Mouse (Mus musculus) spleen, adult 2 months (tissue): ENCODE data around the gene Rpl27a. TPM values are rescaled to one million over a fixed set of nuclear protein-coding genes. Genes with fewer than 3 reads are reported as not detected.

Source experiments
- DNase-seq, 2 experiments: peaks; one replicate each; pipeline versions ENCODE4 v3.0.0 to v3.0.0-alpha.2; 2012 to 2021; ENCODE audit warnings: low spot score in 2 of 2, low read depth in 1 of 2
- H3K27ac ChIP-seq: fragments of 200-500 bp; 2 replicates; pipeline ENCODE4 v1.5.1; 2012; ENCODE audit warnings: low read length, inconsistent platforms; ENCODE audit not compliant: insufficient read depth
- H3K27me3 ChIP-seq: fragments of 200-500 bp; 2 replicates; pipeline ENCODE4 v1.6.1; 2012; ENCODE audit warnings: mild to moderate bottlenecking, moderate library complexity, low read length, inconsistent platforms; ENCODE audit not compliant: control insufficient read depth, insufficient read depth
- H3K36me3 ChIP-seq: fragments of 200-500 bp; 2 replicates; pipeline ENCODE4 v1.6.1; 2012; ENCODE audit warnings: mild to moderate bottlenecking, low read length, inconsistent platforms; ENCODE audit not compliant: control insufficient read depth, insufficient read depth
- H3K4me1 ChIP-seq: fragments of 200-500 bp; 2 replicates; pipeline ENCODE4 v1.6.1; 2011; ENCODE audit warnings: inconsistent platforms; ENCODE audit not compliant: control insufficient read depth, insufficient read depth, insufficient read length
- H3K4me3 ChIP-seq: fragments of 200-500 bp; 2 replicates; pipeline ENCODE4 v1.5.1; 2011; ENCODE audit warnings: mild to moderate bottlenecking, inconsistent platforms; ENCODE audit not compliant: insufficient read depth, insufficient read length; ENCODE audit errors: extremely low read depth
- CTCF ChIP-seq: fragments of 200-500 bp; IDR thresholded peaks from 2 replicates; pipeline ENCODE4 v1.5.1; 2011; ENCODE audit warnings: mild to moderate bottlenecking, inconsistent platforms; ENCODE audit not compliant: insufficient read depth, insufficient read length, insufficient replicate concordance; ENCODE audit errors: extremely low read depth
- POLR2A ChIP-seq: fragments of 200-500 bp; IDR thresholded peaks from 2 replicates; pipeline ENCODE4 v1.6.1; 2011; ENCODE audit warnings: low read depth, low read length, inconsistent platforms
- WGBS: fragments of 180-500 bp; shearing (Covaris S2); methylation state at CpG from one replicate; pipeline ENCODE4 v1.1.7; 2018; 5-methylcytosine and 5-hydroxymethylcytosine counted together
- polyA plus RNA-seq: library from polyadenylated mRNA; depleted of rRNA; stranded (reverse); fragments of >200 nt; gene quantifications from 2 replicates; pipeline ENCODE4 v1.2.3, GENCODE M21; 2012

The Rpl27a gene
- polyA plus RNA-seq, 1 experiment, result 545 TPM

DNA sequence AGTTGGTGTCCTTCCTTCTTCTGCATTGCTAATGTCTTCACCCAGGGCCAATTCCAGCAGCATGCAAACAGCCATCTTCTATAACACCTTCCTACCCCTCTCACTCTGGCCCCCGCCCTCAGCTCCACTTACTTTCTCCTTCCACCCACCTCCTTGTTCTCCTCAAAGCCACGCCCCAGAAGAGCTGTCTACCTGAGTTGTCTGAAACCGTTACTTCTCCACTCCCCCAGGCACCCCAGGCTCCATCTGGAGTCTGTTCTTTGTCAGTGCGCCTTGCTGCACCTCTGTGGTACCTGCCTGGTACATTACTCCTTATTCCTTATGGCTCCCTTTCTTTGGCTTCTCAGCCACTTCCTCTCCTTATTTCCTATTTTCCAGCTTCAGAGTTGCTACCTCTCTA, 14.2 kb downstream of the Rpl27a start:
- Histone ChIP-seq H3K27me3 (no peaks in the 10 kb centered on the region), H3K27ac (no peak overlapping the region), H3K4me3 (no peak overlapping the region), H3K36me3 (no peaks in the 10 kb centered on the region), H3K4me1 (no peaks in the 10 kb centered on the region)
- WGBS, result 74% methylated on average over 4 of the region's 4 CpGs
- DNase-seq, result no peak
- TF ChIP-seq CTCF (no peak), POLR2A (no peak)

DNA sequence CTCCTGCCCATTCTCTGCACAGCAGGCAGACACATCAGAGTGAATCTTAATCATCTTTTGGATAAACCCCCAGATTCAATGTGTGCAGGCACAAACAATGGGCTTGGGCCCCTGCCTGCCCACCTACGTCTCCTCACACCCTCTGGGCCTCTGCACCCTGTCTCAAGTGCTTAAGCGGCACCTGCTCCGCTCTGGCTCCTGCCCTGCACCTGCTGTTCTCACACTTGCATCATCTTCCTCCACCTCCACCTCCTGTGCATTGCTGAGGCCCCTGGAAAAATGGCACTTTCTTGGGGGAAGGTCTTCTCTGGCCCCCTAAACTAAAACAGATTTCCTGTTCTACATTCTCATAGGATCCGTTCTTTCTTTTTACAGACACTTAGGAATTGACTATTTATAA, 14.9 kb downstream of the Rpl27a start:
- no peak overlapping the region for H3K4me3 ChIP-seq
- WGBS, result 95% methylated on average over 4 of the region's 4 CpGs
- H3K4me1 ChIP-seq, result no peaks in the 10 kb centered on the region
- H3K36me3 ChIP-seq, result no peaks in the 10 kb centered on the region
- DNase-seq, result no peak
- TF ChIP-seq CTCF (no peak), POLR2A (no peak)
- H3K27me3 ChIP-seq, result no peaks in the 10 kb centered on the region
- no peak overlapping the region for H3K27ac ChIP-seq

DNA sequence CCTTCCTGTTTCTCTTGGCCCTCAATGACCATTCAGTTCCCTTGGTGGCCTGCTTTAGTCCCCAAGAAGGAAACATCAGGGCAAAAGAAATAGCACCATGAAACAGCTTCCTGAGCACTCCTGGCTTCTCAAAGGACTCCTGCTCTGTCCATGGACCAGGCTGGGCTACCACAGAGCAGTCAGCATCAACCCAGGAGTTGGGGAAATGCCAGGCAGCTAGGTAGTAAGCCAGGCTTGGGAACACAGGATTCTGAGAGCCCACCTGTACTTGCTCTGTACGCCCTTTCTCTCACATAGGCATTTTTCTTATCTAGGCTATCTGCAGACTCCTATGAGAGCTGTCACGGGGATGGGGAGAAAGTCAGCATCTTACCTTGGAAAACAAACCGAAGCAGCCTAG, 16.0 kb downstream of the Rpl27a start:
- Histone ChIP-seq H3K36me3 (no peaks in the 10 kb centered on the region), H3K4me3 (no peak overlapping the region), H3K27ac (no peak overlapping the region), H3K27me3 (no peaks in the 10 kb centered on the region), H3K4me1 (no peaks in the 10 kb centered on the region)
- TF ChIP-seq POLR2A (no peak), CTCF (no peak)
- DNase-seq, result no peak
- WGBS, result 98% methylated on average over 3 of the region's 3 CpGs

DNA sequence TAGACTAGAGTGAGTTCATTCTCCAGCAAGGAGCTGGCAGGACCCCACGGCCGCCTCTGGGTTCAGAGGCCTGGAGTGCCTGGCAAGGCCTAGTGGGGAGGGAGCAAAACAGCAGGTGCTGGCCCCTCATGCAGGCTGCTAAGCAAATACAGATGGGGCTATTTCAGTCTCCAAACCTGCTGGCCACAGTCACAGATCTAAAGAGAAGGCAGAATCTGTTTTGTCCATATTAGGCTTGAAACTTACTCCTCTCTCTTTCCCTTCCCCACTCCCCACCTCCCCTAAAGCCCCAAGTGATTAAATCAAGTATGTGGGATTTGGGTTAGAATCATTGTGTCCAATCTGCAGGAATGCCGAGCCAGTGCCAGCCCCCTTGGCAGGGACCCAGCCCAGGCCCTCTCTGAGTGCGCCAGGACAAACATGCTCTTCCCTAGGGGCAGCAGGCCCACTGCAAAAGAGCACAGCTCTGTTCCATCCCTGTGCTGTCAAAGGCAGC, 17.6 kb downstream of the Rpl27a start:
- no peak overlapping the region for H3K27ac ChIP-seq
- no peaks in the 10 kb centered on the region for H3K36me3 ChIP-seq
- H3K4me3 ChIP-seq, result no peak overlapping the region
- H3K4me1 ChIP-seq, result no peaks in the 10 kb centered on the region
- TF ChIP-seq POLR2A (no peak), CTCF (no peak)
- WGBS, result 88% methylated on average over 4 of the region's 4 CpGs
- H3K27me3 ChIP-seq, result no peaks in the 10 kb centered on the region
- no peak for DNase-seq

DNA sequence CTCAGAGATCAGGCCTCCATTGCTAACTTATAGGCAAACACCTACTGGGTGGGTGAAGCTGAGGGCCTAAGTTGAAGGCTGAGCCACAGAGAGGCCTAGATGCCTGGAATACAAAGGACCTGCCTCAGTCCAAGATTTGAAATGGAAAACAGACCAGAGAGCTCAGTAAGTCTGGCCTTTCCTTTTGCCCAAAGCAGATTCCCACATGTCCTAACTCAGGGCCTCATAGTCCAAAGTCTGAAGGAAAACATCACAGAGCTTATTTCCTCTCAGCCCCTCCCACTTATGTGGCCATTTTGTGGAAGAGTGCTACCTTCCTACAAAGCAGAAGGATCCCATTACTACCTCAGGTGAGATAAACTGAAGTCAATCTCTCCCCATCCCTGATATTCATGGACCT, 22.0 kb downstream of the Rpl27a start:
- no peak for DNase-seq
- TF ChIP-seq POLR2A (no peak), CTCF (no peak)
- Histone ChIP-seq H3K36me3 (no peaks in the 10 kb centered on the region), H3K27me3 (no peaks in the 10 kb centered on the region), H3K4me3 (no peak overlapping the region), H3K27ac (no peak overlapping the region), H3K4me1 (peaks cover 4% of the 10 kb centered on the region; the same call in 1 of the 2 replicates)

DNA sequence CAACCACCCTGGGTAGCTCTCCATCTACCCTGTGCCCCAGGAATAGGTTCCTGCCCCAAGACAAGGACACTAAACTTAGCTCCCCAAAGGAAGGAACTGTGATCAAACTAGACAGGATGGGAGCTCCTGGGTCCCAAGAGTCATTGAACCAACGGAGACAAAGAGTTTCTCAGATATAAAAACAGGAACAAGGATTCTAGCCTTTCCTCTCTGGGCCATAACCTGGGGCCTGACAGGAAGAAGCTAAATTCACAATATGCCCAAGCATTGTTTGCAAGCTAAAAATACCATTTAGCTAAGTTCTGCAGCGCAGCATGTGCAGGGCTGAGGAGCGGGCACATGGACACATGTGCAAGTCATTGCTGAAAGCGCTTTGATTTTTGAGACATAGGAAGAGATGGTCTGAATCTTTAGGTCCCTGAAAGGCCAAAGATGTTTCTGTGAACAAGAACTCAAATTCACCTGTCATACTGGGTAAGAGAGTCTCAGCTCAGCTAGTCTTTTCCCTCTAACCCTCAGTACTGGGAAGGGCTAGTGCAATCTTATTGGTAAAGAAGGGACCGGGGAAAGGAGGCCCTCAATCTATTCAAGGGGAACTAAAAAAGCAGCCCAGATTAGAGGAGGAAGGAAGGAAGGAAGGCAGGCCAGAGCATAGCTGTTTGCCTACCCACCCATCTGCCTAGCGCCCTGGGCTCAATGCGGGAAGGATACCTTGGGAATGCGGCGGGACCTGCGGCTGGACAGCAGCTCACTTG, 22.8 kb downstream of the Rpl27a start:
- no peak for DNase-seq
- no peak overlapping the region for H3K27ac ChIP-seq
- H3K4me3 ChIP-seq, result no peak overlapping the region
- no peaks in the 10 kb centered on the region for H3K36me3 ChIP-seq
- TF ChIP-seq CTCF (no peak), POLR2A (no peak)
- WGBS, result 27% methylated on average over 10 of the region's 10 CpGs
- peaks cover 4% of the 10 kb centered on the region; the same call in 1 of the 2 replicates for H3K4me1 ChIP-seq
- no peaks in the 10 kb centered on the region for H3K27me3 ChIP-seq

DNA sequence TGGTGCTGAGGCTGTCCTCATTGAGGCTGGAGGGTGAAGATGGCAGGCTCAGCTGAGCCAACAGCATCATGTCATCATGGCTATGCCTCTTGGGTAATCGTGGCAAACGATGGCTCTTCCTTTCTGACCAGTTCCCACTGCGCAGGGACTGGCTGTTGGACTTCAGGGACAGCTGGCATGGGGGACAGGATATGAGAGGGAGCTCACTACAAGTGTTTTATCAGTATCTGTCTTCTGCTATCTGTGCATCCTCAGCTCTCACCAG, 23.3 kb downstream of the Rpl27a start:
- Histone ChIP-seq H3K27me3 (no peaks in the 10 kb centered on the region), H3K36me3 (no peaks in the 10 kb centered on the region), H3K4me1 (peaks cover 4% of the 10 kb centered on the region; the same call in 1 of the 2 replicates), H3K4me3 (no peak overlapping the region), H3K27ac (no peak overlapping the region)
- no peak for DNase-seq
- TF ChIP-seq CTCF, result no peak
- WGBS, result 51% methylated on average over 3 of the region's 3 CpGs
